Mouse (Mus musculus): ENCODE data around the gene Iqcg. TPM values are rescaled to one million over a fixed set of nuclear protein-coding genes. Genes with fewer than 3 reads are reported as not detected.
A peak's percentile ranks its signal among the peaks of the same experiment; 100 is the strongest.
"Not testable (repeated sequence)": the region's sequence is repeated elsewhere in the genome, so short reads cannot be mapped to it uniquely, and the experiment has no call there.

The Iqcg gene
- polyA plus RNA-seq, 1 experiment from 2014 or later: 2.4 TPM

DNA sequence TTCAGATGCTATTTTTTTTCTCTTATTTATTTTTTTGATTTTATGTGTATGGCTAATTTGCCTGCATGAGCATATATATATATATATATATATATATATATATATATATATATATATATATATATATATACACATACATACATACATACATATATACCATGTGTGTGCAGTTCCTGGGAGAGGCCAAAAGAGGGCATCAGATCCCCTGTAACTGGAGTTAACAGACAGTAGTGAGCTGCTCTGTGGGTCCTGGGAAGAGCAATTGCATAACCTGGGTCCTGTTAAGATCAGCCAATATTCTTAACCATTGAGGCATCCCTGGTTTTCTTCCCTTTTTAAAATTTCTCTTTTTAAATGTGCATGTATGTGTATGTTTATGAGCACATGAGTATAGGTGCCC, 14.9 kb upstream of the Iqcg start:
- Histone ChIP-seq H3K9me3 (replicated peaks; ENCODE audit: control insufficient read depth, low read length) (no peaks in the 10 kb centered on the region), H3K27me3 (ENCODE audit: control insufficient read depth, insufficient read depth, low read length) (no peaks in the 10 kb centered on the region), H3K27ac (ENCODE audit: low read length) (no peak overlapping the region), H3K4me3 (replicated peaks; ENCODE audit: low read length) (no peak overlapping the region), H3K4me1 (ENCODE audit: control insufficient read depth, insufficient read depth, low read length) (no peaks in the 10 kb centered on the region), H3K9ac (ENCODE audit: low read length) (no peak overlapping the region), H3K36me3 (ENCODE audit: control insufficient read depth, insufficient read depth, low read length) (no peaks in the 10 kb centered on the region), H3K4me2 (ENCODE audit: low read depth, low read length) (no peak overlapping the region)
- ATAC-seq (ENCODE audit: insufficient read depth, low FRiP score): no peak

DNA sequence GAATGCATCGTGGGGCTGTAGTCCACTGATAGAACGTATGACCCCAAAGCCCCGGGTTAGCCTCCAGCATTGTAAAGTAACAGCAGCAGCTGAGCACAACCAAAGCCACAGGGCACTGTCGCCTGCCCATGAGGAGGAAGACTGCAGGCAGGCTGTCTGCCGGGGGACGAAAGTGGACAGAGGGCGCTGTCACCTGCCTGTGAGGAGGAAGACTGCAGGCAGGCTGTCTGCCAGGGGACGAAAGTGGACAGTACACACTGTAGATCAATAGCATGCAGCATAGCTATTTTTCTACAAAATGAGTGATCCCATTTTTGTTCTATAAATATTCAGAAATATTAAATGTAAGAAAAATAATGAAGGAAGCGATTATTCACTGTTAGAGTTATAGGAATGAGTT, 8.6 kb upstream of the Iqcg start:
- Histone ChIP-seq H3K27ac (ENCODE audit: low read length) (no peak overlapping the region), H3K4me2 (ENCODE audit: low read depth, low read length) (no peak overlapping the region), H3K36me3 (ENCODE audit: control insufficient read depth, insufficient read depth, low read length) (0 out of 2 replicates have a peak, but pooled peaks cover 7% of the 10 kb centered on the region), H3K27me3 (ENCODE audit: control insufficient read depth, insufficient read depth, low read length) (no peaks in the 10 kb centered on the region), H3K4me1 (ENCODE audit: control insufficient read depth, insufficient read depth, low read length) (peaks cover 4% of the 10 kb centered on the region; the same call in 1 of the 2 replicates), H3K4me3 (replicated peaks; ENCODE audit: low read length) (no peak overlapping the region), H3K9ac (ENCODE audit: low read length) (no peak overlapping the region), H3K9me3 (replicated peaks; ENCODE audit: control insufficient read depth, low read length) (no peaks in the 10 kb centered on the region)
- 80% methylated on average over 9 of the region's 9 CpGs for WGBS
- ATAC-seq (ENCODE audit: insufficient read depth, low FRiP score): no peak

DNA sequence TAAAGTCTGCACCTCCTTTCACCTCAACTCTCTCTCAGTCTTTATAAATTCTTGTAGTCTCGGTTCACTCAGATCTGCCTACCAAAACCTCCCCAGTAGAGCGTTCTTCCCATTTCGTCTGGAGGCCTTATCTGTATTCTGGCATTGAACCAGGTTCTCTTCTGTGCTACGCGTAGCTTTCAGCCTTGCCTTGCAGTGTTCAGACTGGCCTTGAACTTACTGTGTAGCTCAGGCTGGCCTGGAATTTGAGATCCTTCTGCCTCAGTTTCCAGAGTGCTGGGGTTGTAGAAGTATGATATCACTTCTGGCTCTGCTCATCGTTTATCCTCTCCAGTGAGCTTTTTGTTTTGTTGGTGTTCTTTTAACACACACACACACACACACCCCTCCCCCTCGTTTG, 7.2 kb upstream of the Iqcg start:
- ATAC-seq (ENCODE audit: insufficient read depth, low FRiP score): no peak
- Histone ChIP-seq H3K4me3 (replicated peaks; ENCODE audit: low read length) (peak overlapping the region; percentile 83), H3K27me3 (ENCODE audit: control insufficient read depth, insufficient read depth, low read length) (no peaks in the 10 kb centered on the region), H3K9ac (ENCODE audit: low read length) (peak overlapping the region; percentile 80), H3K9me3 (replicated peaks; ENCODE audit: control insufficient read depth, low read length) (no peaks in the 10 kb centered on the region), H3K4me1 (ENCODE audit: control insufficient read depth, insufficient read depth, low read length) (peaks cover 4% of the 10 kb centered on the region; the same call in 1 of the 2 replicates), H3K4me2 (ENCODE audit: low read depth, low read length) (peak overlapping the region; percentile 59), H3K27ac (ENCODE audit: low read length) (peak overlapping the region; percentile 49; the same call in 1 of the 2 replicates), H3K36me3 (ENCODE audit: control insufficient read depth, insufficient read depth, low read length) (peaks cover 10% of the 10 kb centered on the region; the same call in 1 of the 2 replicates)
- 25% methylated on average over 7 of the region's 7 CpGs for WGBS

DNA sequence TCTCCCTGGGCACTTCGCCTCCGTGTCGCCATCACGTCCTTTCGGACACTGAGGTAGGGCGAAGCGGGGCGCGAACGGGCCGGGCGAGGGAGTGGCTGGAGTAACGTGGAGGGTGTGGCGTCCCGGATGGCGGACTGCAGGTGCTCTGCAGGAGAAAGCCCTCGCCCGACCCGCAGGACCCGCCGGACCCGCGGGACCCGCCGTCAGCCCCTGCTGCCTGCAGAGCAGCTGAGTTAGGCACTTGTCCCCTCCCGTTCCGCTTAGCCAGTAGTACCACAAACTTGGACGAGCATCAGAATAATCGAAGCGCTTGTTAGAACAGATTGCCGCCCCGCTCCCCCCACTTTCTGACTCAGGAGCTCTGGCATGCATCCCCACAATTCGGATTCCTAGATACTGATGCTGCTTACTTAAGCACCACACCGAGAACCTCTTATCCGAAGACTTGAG, 6.7 kb upstream of the Iqcg start:
- Histone ChIP-seq H3K4me3 (replicated peaks; ENCODE audit: low read length) (peak overlapping the region; percentile 83), H3K27me3 (ENCODE audit: control insufficient read depth, insufficient read depth, low read length) (no peaks in the 10 kb centered on the region), H3K36me3 (ENCODE audit: control insufficient read depth, insufficient read depth, low read length) (peaks cover 10% of the 10 kb centered on the region; the same call in 1 of the 2 replicates), H3K4me1 (ENCODE audit: control insufficient read depth, insufficient read depth, low read length) (peaks cover 9% of the 10 kb centered on the region), H3K9me3 (replicated peaks; ENCODE audit: control insufficient read depth, low read length) (no peaks in the 10 kb centered on the region), H3K27ac (ENCODE audit: low read length) (peak overlapping the region; percentile 60), H3K4me2 (ENCODE audit: low read depth, low read length) (peak overlapping the region; percentile 59), H3K9ac (ENCODE audit: low read length) (peak overlapping the region; percentile 80)
- ATAC-seq (ENCODE audit: insufficient read depth, low FRiP score): peak; percentile 74
- WGBS: under 1% methylated on average over 34 of the region's 35 CpGs

DNA sequence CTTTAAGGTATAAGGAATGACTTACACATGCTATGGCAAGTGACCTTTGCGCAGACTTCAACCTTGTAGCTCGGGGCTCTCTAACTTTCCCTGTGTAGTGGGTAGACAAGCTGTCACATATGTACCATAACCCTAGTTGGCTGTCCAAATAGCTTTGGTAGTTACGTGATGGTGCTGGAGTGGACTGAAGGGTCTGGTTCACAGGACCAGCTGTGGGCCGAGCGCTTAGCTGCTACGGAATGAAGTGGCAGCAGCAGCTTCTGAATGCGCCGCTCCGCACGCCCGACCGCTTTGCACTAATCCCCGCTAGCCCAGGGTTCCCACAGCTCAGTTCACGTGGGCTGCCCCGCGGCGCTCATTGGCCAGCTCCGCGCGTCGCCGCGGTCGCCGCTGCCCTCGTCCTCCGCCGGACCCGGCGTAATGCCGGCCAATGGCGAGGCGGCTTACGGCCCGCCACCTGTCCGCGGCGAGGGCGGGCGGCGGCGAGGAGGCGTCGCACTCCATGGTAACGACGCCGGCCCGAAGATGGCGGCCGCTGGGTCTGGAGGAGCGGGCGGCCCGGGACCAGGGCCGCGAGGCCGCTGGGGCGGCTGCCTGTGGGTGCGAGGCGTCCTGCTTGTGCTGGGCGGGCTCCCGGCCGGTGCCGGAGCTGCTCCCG, 6.1 kb upstream of the Iqcg start, which contains the start of gene Lmln:
Gene Lmln, plus strand, starts transcription at position 498 of the 658 bp plus-strand sequence.
- Histone ChIP-seq H3K4me3 (replicated peaks; ENCODE audit: low read length) (peak within 1 kb of the TSS; percentile 83), H3K4me2 (ENCODE audit: low read depth, low read length) (peak within 1 kb of the TSS; percentile 59), H3K4me1 (ENCODE audit: control insufficient read depth, insufficient read depth, low read length) (peaks cover 9% of the 10 kb centered on the region), H3K9me3 (replicated peaks; ENCODE audit: control insufficient read depth, low read length) (no peaks in the 10 kb centered on the region), H3K27me3 (ENCODE audit: control insufficient read depth, insufficient read depth, low read length) (no peaks in the 10 kb centered on the region), H3K36me3 (ENCODE audit: control insufficient read depth, insufficient read depth, low read length) (peaks cover 10% of the 10 kb centered on the region; the same call in 1 of the 2 replicates), H3K9ac (ENCODE audit: low read length) (peak within 1 kb of the TSS; percentile 80), H3K27ac (ENCODE audit: low read length) (peak within 1 kb of the TSS; percentile 60)
- under 1% methylated on average over 62 of the region's 64 CpGs for WGBS
- peak; percentile 97 for ATAC-seq (ENCODE audit: insufficient read depth, low FRiP score)

DNA sequence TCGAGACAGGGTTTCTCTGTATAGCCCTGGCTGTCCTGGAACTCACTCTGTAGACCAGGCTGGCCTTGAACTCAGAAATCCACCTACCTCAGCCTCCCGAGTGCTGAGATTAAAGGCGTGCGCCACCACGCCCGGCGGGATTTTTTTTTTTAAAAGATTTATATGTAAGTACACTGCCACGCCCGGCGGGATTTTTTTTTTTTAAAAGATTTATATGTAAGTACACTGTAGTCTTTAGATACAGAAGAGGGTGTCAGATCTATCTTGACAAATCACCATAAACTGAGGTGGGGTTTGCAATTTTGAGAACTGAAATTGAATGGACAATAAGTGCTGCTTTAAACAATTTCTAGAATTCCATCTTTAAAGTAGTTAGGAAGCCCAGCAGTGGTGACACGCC, 5.4 kb upstream of the Iqcg start:
- H3K27ac ChIP-seq (ENCODE audit: low read length): peak overlapping the region; percentile 60
- ATAC-seq (ENCODE audit: insufficient read depth, low FRiP score): no peak
- no peaks in the 10 kb centered on the region for H3K27me3 ChIP-seq (ENCODE audit: control insufficient read depth, insufficient read depth, low read length)
- peaks cover 9% of the 10 kb centered on the region for H3K4me1 ChIP-seq (ENCODE audit: control insufficient read depth, insufficient read depth, low read length)
- peaks cover 10% of the 10 kb centered on the region; the same call in 1 of the 2 replicates for H3K36me3 ChIP-seq (ENCODE audit: control insufficient read depth, insufficient read depth, low read length)
- no peak overlapping the region; the same call in 1 of the 2 replicates for H3K9ac ChIP-seq (ENCODE audit: low read length)
- H3K4me2 ChIP-seq (ENCODE audit: low read depth, low read length): peak overlapping the region; percentile 59
- 44% methylated on average over 11 of the region's 11 CpGs for WGBS
- no peaks in the 10 kb centered on the region for H3K9me3 ChIP-seq (replicated peaks; ENCODE audit: control insufficient read depth, low read length)
- H3K4me3 ChIP-seq (replicated peaks; ENCODE audit: low read length): no peak overlapping the region; the same call in 1 of the 2 replicates

DNA sequence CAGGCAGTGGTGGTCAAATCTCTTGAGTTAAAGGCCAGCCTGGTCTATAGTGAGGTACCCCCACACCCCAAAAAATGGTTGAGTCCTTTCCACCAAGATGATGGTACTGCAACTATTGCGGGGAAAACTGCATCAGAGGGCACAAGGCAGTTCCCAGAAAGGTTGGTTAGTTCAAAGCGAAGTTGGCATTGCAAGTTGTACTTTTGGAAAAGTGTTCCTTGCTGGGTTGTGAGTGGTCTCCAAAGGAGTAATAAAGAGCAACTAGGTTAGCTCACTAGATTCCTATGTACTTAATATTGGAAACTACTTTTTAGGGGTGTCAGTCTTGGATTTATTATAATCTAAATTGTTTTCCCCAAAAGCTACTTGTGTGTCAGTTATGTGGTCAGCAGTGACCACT, 4.9 kb upstream of the Iqcg start:
- H3K4me1 ChIP-seq (ENCODE audit: control insufficient read depth, insufficient read depth, low read length): peaks cover 9% of the 10 kb centered on the region
- H3K27me3 ChIP-seq (ENCODE audit: control insufficient read depth, insufficient read depth, low read length): no peaks in the 10 kb centered on the region
- peaks cover 10% of the 10 kb centered on the region; the same call in 1 of the 2 replicates for H3K36me3 ChIP-seq (ENCODE audit: control insufficient read depth, insufficient read depth, low read length)
- H3K27ac ChIP-seq (ENCODE audit: low read length): no peak overlapping the region
- H3K9ac ChIP-seq (ENCODE audit: low read length): no peak overlapping the region
- no peak overlapping the region for H3K4me2 ChIP-seq (ENCODE audit: low read depth, low read length)
- 79% methylated on average over 2 of the region's 2 CpGs for WGBS
- no peaks in the 10 kb centered on the region for H3K9me3 ChIP-seq (replicated peaks; ENCODE audit: control insufficient read depth, low read length)
- ATAC-seq (ENCODE audit: insufficient read depth, low FRiP score): no peak
- no peak overlapping the region for H3K4me3 ChIP-seq (replicated peaks; ENCODE audit: low read length)

DNA sequence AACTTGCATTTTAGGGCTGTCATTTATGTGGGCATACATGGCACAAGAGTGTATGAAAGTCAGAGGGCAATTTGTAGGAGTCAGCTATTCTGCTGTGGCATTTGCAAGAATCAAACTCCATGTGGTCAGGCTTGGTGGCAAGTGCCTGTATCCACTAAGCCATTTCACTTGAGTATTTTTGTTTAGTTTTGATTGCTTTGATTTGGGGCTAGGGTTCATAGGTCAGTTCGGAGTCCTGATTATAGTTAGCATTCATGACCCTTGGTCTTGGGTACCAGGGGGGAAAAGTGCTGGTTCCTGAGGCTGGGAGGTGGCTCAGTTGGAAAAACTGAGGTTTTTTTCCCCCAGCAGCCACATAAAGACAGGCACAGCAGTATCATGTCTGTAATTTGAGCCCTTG, 3.5 kb upstream of the Iqcg start:
- H3K4me3 ChIP-seq (replicated peaks; ENCODE audit: low read length): no peak overlapping the region
- no peaks in the 10 kb centered on the region for H3K27me3 ChIP-seq (ENCODE audit: control insufficient read depth, insufficient read depth, low read length)
- H3K9ac ChIP-seq (ENCODE audit: low read length): no peak overlapping the region
- H3K4me1 ChIP-seq (ENCODE audit: control insufficient read depth, insufficient read depth, low read length): peaks cover 12% of the 10 kb centered on the region
- peaks cover 10% of the 10 kb centered on the region; the same call in 1 of the 2 replicates for H3K36me3 ChIP-seq (ENCODE audit: control insufficient read depth, insufficient read depth, low read length)
- H3K27ac ChIP-seq (ENCODE audit: low read length): no peak overlapping the region
- no peak overlapping the region for H3K4me2 ChIP-seq (ENCODE audit: low read depth, low read length)
- ATAC-seq (ENCODE audit: insufficient read depth, low FRiP score): no peak
- WGBS: 82% methylated on average over 1 of the region's 1 CpGs
- H3K9me3 ChIP-seq (replicated peaks; ENCODE audit: control insufficient read depth, low read length): no peaks in the 10 kb centered on the region

DNA sequence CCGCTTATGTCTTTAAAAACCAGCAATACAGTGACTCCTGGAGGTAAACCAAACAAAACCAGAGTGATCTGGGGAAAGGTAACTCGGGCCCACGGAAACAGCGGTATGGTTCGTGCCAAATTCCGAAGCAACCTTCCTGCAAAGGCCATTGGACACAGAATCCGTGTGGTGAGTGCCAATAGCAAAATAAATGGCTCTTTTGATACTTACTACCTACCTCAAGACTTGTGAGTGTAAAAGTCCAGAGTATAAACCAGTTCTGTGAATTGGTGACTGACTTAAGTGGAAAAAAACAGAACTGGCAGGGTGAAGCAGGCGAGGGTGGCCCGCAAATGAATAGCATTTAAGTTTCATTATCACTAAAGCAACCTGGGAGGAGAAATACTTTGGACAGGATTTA, 2.6 kb upstream of the Iqcg start:
- not testable (repeated sequence) for H3K9ac ChIP-seq (ENCODE audit: low read length); H3K9me3 ChIP-seq (replicated peaks; ENCODE audit: control insufficient read depth, low read length); ATAC-seq (ENCODE audit: insufficient read depth, low FRiP score); H3K36me3 ChIP-seq (ENCODE audit: control insufficient read depth, insufficient read depth, low read length); H3K27me3 ChIP-seq (ENCODE audit: control insufficient read depth, insufficient read depth, low read length); H3K4me3 ChIP-seq (replicated peaks; ENCODE audit: low read length); H3K4me2 ChIP-seq (ENCODE audit: low read depth, low read length); H3K27ac ChIP-seq (ENCODE audit: low read length)
- peaks cover 12% of the 10 kb centered on the region for H3K4me1 ChIP-seq (ENCODE audit: control insufficient read depth, insufficient read depth, low read length)
- 83% methylated on average over 9 of the region's 9 CpGs for WGBS

Measured in stomach, embryonic 16.5 days (tissue).